Mouse (Mus musculus) adrenal gland, adult 2 months (tissue): ENCODE data around the gene Gm8206. TPM values are rescaled to one million over a fixed set of nuclear protein-coding genes. Genes with fewer than 3 reads are reported as not detected.
"Not testable (repeated sequence)": the region's sequence is repeated elsewhere in the genome, so short reads cannot be mapped to it uniquely, and the experiment has no call there.

Experiments
- DNase-seq: peaks from one replicate; pipeline ENCODE4 v3.0.0; 2021
- long read RNA-seq: library from polyadenylated mRNA; stranded (forward); transcript quantifications from one replicate; pipeline ENCODE4 v2.0.0, GENCODE M21; 2021
- polyA plus RNA-seq: library from polyadenylated mRNA; depleted of rRNA; stranded (reverse); fragments of >200 nt; gene quantifications from 2 replicates; pipeline ENCODE4 v1.2.3, GENCODE M21; 2012; rRNA removed
- total RNA-seq, 2 experiments: library from RNA; stranded (reverse); gene quantifications; 2 replicates each; pipeline ENCODE4 v1.2.3; 2021

Gene Gm8206
- under 1 TPM in 1 of 2 experiments, not detected in 1; 0.24 TPM for total RNA-seq
- 0.09 TPM in 1 of 2 replicates, not detected in the other for polyA plus RNA-seq
- long read RNA-seq = 0 reads

- not testable (repeated sequence) for DNase-seq
These were observed at the start of gene Gm8206 for GRCm38 (mm10) chr14:6093842-6094241. Gm8206 (minus strand) TSS chr14:6093942.

GRCm38 (mm10) chr14:6125707-6126106 is 32.0 kb upstream of the Gm8206 start, which contains the start of gene Gm3476:
Gm3476 (minus strand) TSS chr14:6125807.
- not testable (repeated sequence) for DNase-seq

- DNase-seq = peak; percentile 24
These were observed 14.7 kb upstream of the Gm8206 start, which contains the start of gene Gm3468 for GRCm38 (mm10) chr14:6108272-6108925. Gm3468 (minus strand) TSS chr14:6108665.

- not testable (repeated sequence) for DNase-seq
These were observed 13.8 kb upstream of the Gm8206 start for GRCm38 (mm10) chr14:6107500-6107899.

GRCm38 (mm10) chr14:6058167-6058566 is 35.6 kb downstream of the Gm8206 start, which contains the start of gene Gm6337:
Gm6337 (minus strand) TSS chr14:6058267.
- DNase-seq = not testable (repeated sequence)

- DNase-seq = not testable (repeated sequence)
These were observed 106.6 kb downstream of the Gm8206 start for GRCm38 (mm10) chr14:5987136-5987535.

GRCm38 (mm10) chr14:5979037-5979436 is 114.7 kb downstream of the Gm8206 start, which contains the start of gene Gm3453:
Gm3453 (minus strand) TSS chr14:5979137.
- DNase-seq = not testable (repeated sequence)

Other genes starting within 250 kb of the Gm8206 start
- gene Gm8237, start 213.6 kb downstream of the Gm8206 start, total RNA-seq = not detected
- gene Gm8237, start 213.6 kb downstream of the Gm8206 start, polyA plus RNA-seq = 0.06 TPM in 1 of 2 replicates, not detected in the other
- gene Gm3248, start 132.2 kb downstream of the Gm8206 start, total RNA-seq = not detected
- not detected in 2 replicates for gene Gm3248, start 132.2 kb downstream of the Gm8206 start, polyA plus RNA-seq
- gene Gm3453, start 114.8 kb downstream of the Gm8206 start, total RNA-seq = not detected
- not detected in 2 replicates for gene Gm3453, start 114.8 kb downstream of the Gm8206 start, polyA plus RNA-seq
- not detected for gene Gm6337, start 35.7 kb downstream of the Gm8206 start, total RNA-seq
- not detected in 2 replicates for gene Gm6337, start 35.7 kb downstream of the Gm8206 start, polyA plus RNA-seq
- not detected for gene Gm3468, start 14.7 kb upstream of the Gm8206 start, total RNA-seq
- gene Gm3468, start 14.7 kb upstream of the Gm8206 start, polyA plus RNA-seq = not detected in 2 replicates
- not detected for gene Gm3476, start 31.9 kb upstream of the Gm8206 start, total RNA-seq
- not detected in 2 replicates for gene Gm3476, start 31.9 kb upstream of the Gm8206 start, polyA plus RNA-seq
- gene Gm21560, start 125.3 kb upstream of the Gm8206 start, total RNA-seq = not detected
- gene Gm21560, start 125.3 kb upstream of the Gm8206 start, polyA plus RNA-seq = not detected in 2 replicates
- gene Gm3411, start 193.3 kb upstream of the Gm8206 start, total RNA-seq = under 1 TPM; 0.21 to 0.23 TPM
- gene Gm3411, start 193.3 kb upstream of the Gm8206 start, polyA plus RNA-seq = not detected in 2 replicates
- gene Gm21103, start 210.9 kb upstream of the Gm8206 start, total RNA-seq = not detected
- not detected in 2 replicates for gene Gm21103, start 210.9 kb upstream of the Gm8206 start, polyA plus RNA-seq
- not detected for gene Gm3618, start 249.7 kb upstream of the Gm8206 start, total RNA-seq
- gene Gm3618, start 249.7 kb upstream of the Gm8206 start, polyA plus RNA-seq = not detected in 2 replicates